Mouse (Mus musculus) heart, embryonic 13.5 days (tissue): ENCODE measurements around the gene Zfp819. TPM values are rescaled to one million over a fixed set of nuclear protein-coding genes. Genes with fewer than 3 reads are reported as not detected.

Experiments used
- ATAC-seq: fragments of 200-750 bp; cut with Nextera tagmentation; 2 replicates; pipeline ENCODE4 v1.8.0; 2017; ENCODE audit warnings: moderate TSS enrichment; ENCODE audit not compliant: insufficient number of reproducible peaks, low FRiP score, low TSS enrichment; ENCODE audit errors: extremely low read depth
- H3K27ac ChIP-seq: fragments of 300-500 bp; sonication (generic); replicated peaks from 2 replicates; pipeline ENCODE4 v1.5.1; 2015; ENCODE audit warnings: moderate library complexity, mild to moderate bottlenecking, inconsistent platforms
- H3K27me3 ChIP-seq: fragments of 300-500 bp; sonication (generic); replicated peaks from 2 replicates; pipeline ENCODE4 v1.6.1; 2015; ENCODE audit warnings: mild to moderate bottlenecking, inconsistent platforms
- H3K36me3 ChIP-seq: fragments of 300-500 bp; sonication (generic); 2 replicates; pipeline ENCODE4 v1.6.1; 2015; ENCODE audit warnings: mild to moderate bottlenecking, inconsistent platforms
- H3K4me1 ChIP-seq: fragments of 300-500 bp; sonication (generic); 2 replicates; pipeline ENCODE4 v1.6.1; 2015; ENCODE audit warnings: inconsistent platforms
- H3K4me2 ChIP-seq: fragments of 300-500 bp; sonication (generic); 2 replicates; pipeline ENCODE4 v1.6.1; 2015; ENCODE audit warnings: inconsistent platforms, mild to moderate bottlenecking, moderate library complexity
- H3K4me3 ChIP-seq: fragments of 300-500 bp; sonication (generic); 2 replicates; pipeline ENCODE4 v1.5.1; 2015; ENCODE audit warnings: moderate library complexity, mild to moderate bottlenecking, inconsistent platforms
- H3K9ac ChIP-seq: fragments of 300-500 bp; sonication (generic); 2 replicates; pipeline ENCODE4 v1.6.1; 2015; ENCODE audit warnings: inconsistent platforms, mild to moderate bottlenecking, moderate library complexity
- H3K9me3 ChIP-seq: fragments of 300-500 bp; sonication (generic); 2 replicates; pipeline ENCODE4 v1.6.1; 2016; ENCODE audit warnings: inconsistent platforms
- WGBS: fragments of 180-500 bp; shearing (Covaris S2); methylation state at CpG from one replicate; pipeline ENCODE4 v1.1.7; 2015; ENCODE audit warnings: mixed read lengths; 5-methylcytosine and 5-hydroxymethylcytosine counted together
- polyA plus RNA-seq: library from polyadenylated mRNA; unstranded; fragments of >200 nt; fragmentation: Nextera tagmentation; extraction: Ambion mirVana; gene quantifications from 2 replicates; pipeline ENCODE4 v1.2.1, GENCODE M21; 2015

The Zfp819 gene
- polyA plus RNA-seq, 1 experiment from 2014 or later: not detected

GRCm38 (mm10) chr7:43608316-43608824, 1.4 kb downstream of the Zfp819 start:
- no peaks in the 10 kb centered on the region for H3K9me3 ChIP-seq
- 70% methylated on average over 7 of the region's 7 CpGs for whole genome bisulfite sequencing
- no peak for ATAC-seq
- H3K4me3 ChIP-seq: no peak overlapping the region
- H3K27ac ChIP-seq: no peak overlapping the region
- H3K27me3 ChIP-seq: peaks cover 7% of the 10 kb centered on the region
- H3K36me3 ChIP-seq: no peaks in the 10 kb centered on the region
- H3K9ac ChIP-seq: no peak overlapping the region
- peaks cover 7% of the 10 kb centered on the region; the same call in 1 of the 2 replicates for H3K4me1 ChIP-seq
- no peak overlapping the region for H3K4me2 ChIP-seq

GRCm38 (mm10) chr7:43613816-43614551, 7.0 kb downstream of the Zfp819 start:
- no peak overlapping the region for H3K9ac ChIP-seq
- no peaks in the 10 kb centered on the region for H3K27me3 ChIP-seq
- H3K36me3 ChIP-seq: no peaks in the 10 kb centered on the region
- no peak overlapping the region for H3K4me2 ChIP-seq
- no peaks in the 10 kb centered on the region for H3K9me3 ChIP-seq
- H3K27ac ChIP-seq: no peak overlapping the region
- H3K4me3 ChIP-seq: no peak overlapping the region
- no peaks in the 10 kb centered on the region for H3K4me1 ChIP-seq
- 80% methylated on average over 14 of the region's 14 CpGs for WGBS
- no peak for ATAC-seq

GRCm38 (mm10) chr7:43622927-43623326, 16.0 kb downstream of the Zfp819 start:
- Histone ChIP-seq H3K4me3 (no peak overlapping the region), H3K4me1 (no peaks in the 10 kb centered on the region), H3K27ac (no peak overlapping the region), H3K9me3 (no peaks in the 10 kb centered on the region), H3K4me2 (no peak overlapping the region), H3K27me3 (0 out of 2 replicates have a peak, but pooled peaks cover 3% of the 10 kb centered on the region), H3K9ac (no peak overlapping the region), H3K36me3 (no peaks in the 10 kb centered on the region)
- WGBS: 66% methylated on average over 7 of the region's 7 CpGs
- ATAC-seq: no peak

GRCm38 (mm10) chr7:43623819-43624218, 16.9 kb downstream of the Zfp819 start:
- Histone ChIP-seq H3K27ac (no peak overlapping the region), H3K9me3 (no peaks in the 10 kb centered on the region), H3K36me3 (no peaks in the 10 kb centered on the region), H3K4me3 (no peak overlapping the region), H3K4me2 (no peak overlapping the region), H3K27me3 (0 out of 2 replicates have a peak, but pooled peaks cover 3% of the 10 kb centered on the region), H3K9ac (no peak overlapping the region), H3K4me1 (no peaks in the 10 kb centered on the region)
- ATAC-seq: no peak
- 13% methylated on average over 10 of the region's 10 CpGs for WGBS

GRCm38 (mm10) chr7:43625065-43625464, 18.1 kb downstream of the Zfp819 start:
- Histone ChIP-seq H3K36me3 (no peaks in the 10 kb centered on the region), H3K4me1 (no peaks in the 10 kb centered on the region), H3K4me2 (no peak overlapping the region), H3K9me3 (no peaks in the 10 kb centered on the region), H3K27ac (no peak overlapping the region), H3K27me3 (0 out of 2 replicates have a peak, but pooled peaks cover 3% of the 10 kb centered on the region), H3K4me3 (no peak overlapping the region), H3K9ac (no peak overlapping the region)
- ATAC-seq: no peak
- 59% methylated on average over 3 of the region's 3 CpGs for WGBS

GRCm38 (mm10) chr7:43625794-43626422, 18.9 kb downstream of the Zfp819 start:
- H3K4me1 ChIP-seq: no peaks in the 10 kb centered on the region
- no peak overlapping the region for H3K4me2 ChIP-seq
- 62% methylated on average over 8 of the region's 8 CpGs for WGBS
- no peak for ATAC-seq
- H3K27ac ChIP-seq: no peak overlapping the region
- H3K9ac ChIP-seq: no peak overlapping the region
- no peaks in the 10 kb centered on the region for H3K36me3 ChIP-seq
- H3K27me3 ChIP-seq: 0 out of 2 replicates have a peak, but pooled peaks cover 3% of the 10 kb centered on the region
- H3K9me3 ChIP-seq: no peaks in the 10 kb centered on the region
- H3K4me3 ChIP-seq: no peak overlapping the region

GRCm38 (mm10) chr7:43633940-43634339, 27.0 kb downstream of the Zfp819 start:
- no peak overlapping the region for H3K9ac ChIP-seq
- H3K4me1 ChIP-seq: no peaks in the 10 kb centered on the region
- WGBS: 74% methylated on average over 4 of the region's 4 CpGs
- no peak for ATAC-seq
- no peaks in the 10 kb centered on the region for H3K27me3 ChIP-seq
- H3K4me3 ChIP-seq: no peak overlapping the region
- no peak overlapping the region for H3K27ac ChIP-seq
- H3K9me3 ChIP-seq: no peaks in the 10 kb centered on the region
- H3K4me2 ChIP-seq: no peak overlapping the region
- no peaks in the 10 kb centered on the region for H3K36me3 ChIP-seq

GRCm38 (mm10) chr7:43634500-43634899, 27.5 kb downstream of the Zfp819 start, which contains the start of gene Ceacam18:
Gene Ceacam18 (plus strand): TSS chr7:43634707.
- no peak within 1 kb of the TSS for H3K4me2 ChIP-seq
- 44% methylated on average over 6 of the region's 6 CpGs for WGBS
- H3K9me3 ChIP-seq: no peaks in the 10 kb centered on the region
- H3K4me1 ChIP-seq: no peaks in the 10 kb centered on the region
- no peaks in the 10 kb centered on the region for H3K27me3 ChIP-seq
- H3K4me3 ChIP-seq: no peak within 1 kb of the TSS
- H3K36me3 ChIP-seq: no peaks in the 10 kb centered on the region
- H3K9ac ChIP-seq: no peak within 1 kb of the TSS
- no peak for ATAC-seq
- H3K27ac ChIP-seq: no peak within 1 kb of the TSS

GRCm38 (mm10) chr7:43636194-43636593, 29.2 kb downstream of the Zfp819 start:
- WGBS: 53% methylated on average over 2 of the region's 2 CpGs
- Histone ChIP-seq H3K27me3 (no peaks in the 10 kb centered on the region), H3K4me2 (no peak overlapping the region), H3K9ac (no peak overlapping the region), H3K4me3 (no peak overlapping the region), H3K9me3 (no peaks in the 10 kb centered on the region), H3K4me1 (no peaks in the 10 kb centered on the region), H3K36me3 (no peaks in the 10 kb centered on the region), H3K27ac (no peak overlapping the region)
- ATAC-seq: no peak

GRCm38 (mm10) chr7:43637118-43637517, 30.1 kb downstream of the Zfp819 start:
- ATAC-seq: no peak
- no peak overlapping the region for H3K4me3 ChIP-seq

GRCm38 (mm10) chr7:43642587-43642986, 35.6 kb downstream of the Zfp819 start:
- Histone ChIP-seq H3K27me3 (no peaks in the 10 kb centered on the region), H3K27ac (no peak overlapping the region), H3K4me2 (no peak overlapping the region), H3K9me3 (no peaks in the 10 kb centered on the region), H3K4me1 (no peaks in the 10 kb centered on the region), H3K4me3 (no peak overlapping the region), H3K36me3 (no peaks in the 10 kb centered on the region), H3K9ac (no peak overlapping the region)
- ATAC-seq: no peak
- 67% methylated on average over 5 of the region's 5 CpGs for WGBS

More at GRCm38 (mm10) chr7:43637118-43637517, 30.1 kb downstream of the Zfp819 start:
- no peaks in the 10 kb centered on the region for H3K27me3 ChIP-seq
- no peaks in the 10 kb centered on the region for H3K9me3 ChIP-seq
- no peaks in the 10 kb centered on the region for H3K36me3 ChIP-seq
- WGBS: 69% methylated on average over 1 of the region's 1 CpGs
- no peak overlapping the region for H3K9ac ChIP-seq
- H3K4me2 ChIP-seq: no peak overlapping the region
- no peak overlapping the region for H3K27ac ChIP-seq
- H3K4me1 ChIP-seq: no peaks in the 10 kb centered on the region
